Mouse (Mus musculus) forebrain, embryonic 11.5 days (tissue): ENCODE measurements around the gene Svbp. TPM values are rescaled to one million over a fixed set of nuclear protein-coding genes. Genes with fewer than 3 reads are reported as not detected.

Experiments
- ATAC-seq: fragments of 200-750 bp; cut with Nextera tagmentation; replicated peaks from 2 replicates; pipeline ENCODE4 v1.8.0; 2017; ENCODE audit warnings: moderate TSS enrichment; ENCODE audit not compliant: low FRiP score
- DNase-seq: peaks from one replicate; pipeline ENCODE4 v3.0.0-alpha.2; 2017; ENCODE audit warnings: low spot score
- H3K27ac ChIP-seq: fragments of 300-500 bp; sonication (generic); 2 replicates; pipeline ENCODE4 v1.5.1; 2014; ENCODE audit warnings: low read depth, low read length
- H3K27me3 ChIP-seq: fragments of 300-500 bp; sonication (generic); 2 replicates; pipeline ENCODE4 v1.6.1; 2014; ENCODE audit warnings: mild to moderate bottlenecking, low read length, mixed read lengths; ENCODE audit not compliant: control insufficient read depth, insufficient read depth
- H3K36me3 ChIP-seq: fragments of 300-500 bp; sonication (generic); 2 replicates; pipeline ENCODE4 v1.6.1; 2014; ENCODE audit warnings: mild to moderate bottlenecking, low read length, moderate library complexity, mixed read lengths; ENCODE audit not compliant: control insufficient read depth, insufficient read depth
- H3K4me1 ChIP-seq: fragments of 300-500 bp; sonication (generic); replicated peaks from 2 replicates; pipeline ENCODE4 v1.6.1; 2014; ENCODE audit warnings: low read length, mixed read lengths; ENCODE audit not compliant: control insufficient read depth, insufficient read depth
- H3K4me2 ChIP-seq: fragments of 300-500 bp; sonication (generic); 2 replicates; pipeline ENCODE4 v1.6.1; 2014; ENCODE audit warnings: low read depth, mild to moderate bottlenecking, low read length, moderate library complexity, mixed read lengths; ENCODE audit not compliant: severe bottlenecking
- H3K4me3 ChIP-seq: fragments of 300-500 bp; sonication (generic); 2 replicates; pipeline ENCODE4 v1.5.1; 2014; ENCODE audit warnings: low read depth, low read length
- H3K9ac ChIP-seq: fragments of 300-500 bp; sonication (generic); 2 replicates; pipeline ENCODE4 v1.6.1; 2014; ENCODE audit warnings: low read length
- H3K9me3 ChIP-seq: fragments of 300-500 bp; sonication (generic); 2 replicates; pipeline ENCODE4 v1.6.1; 2016; ENCODE audit warnings: low read length, mixed read lengths; ENCODE audit not compliant: control insufficient read depth
- WGBS: fragments of 180-500 bp; shearing (Covaris S2); extraction: QIAGEN DNeasy Blood & Tissue Kit; methylation state at CpG from one replicate; pipeline ENCODE4 v1.1.7; 2014; 5-methylcytosine and 5-hydroxymethylcytosine counted together
- polyA plus RNA-seq: library from polyadenylated mRNA; unstranded; fragments of >200 nt; fragmentation: Nextera tagmentation; extraction: Ambion mirVana; gene quantifications from 2 replicates; pipeline ENCODE4 v1.2.1, GENCODE M21; 2014

The Svbp gene
- polyA plus RNA-seq, 1 experiment from 2014 or later = 146 TPM

DNA sequence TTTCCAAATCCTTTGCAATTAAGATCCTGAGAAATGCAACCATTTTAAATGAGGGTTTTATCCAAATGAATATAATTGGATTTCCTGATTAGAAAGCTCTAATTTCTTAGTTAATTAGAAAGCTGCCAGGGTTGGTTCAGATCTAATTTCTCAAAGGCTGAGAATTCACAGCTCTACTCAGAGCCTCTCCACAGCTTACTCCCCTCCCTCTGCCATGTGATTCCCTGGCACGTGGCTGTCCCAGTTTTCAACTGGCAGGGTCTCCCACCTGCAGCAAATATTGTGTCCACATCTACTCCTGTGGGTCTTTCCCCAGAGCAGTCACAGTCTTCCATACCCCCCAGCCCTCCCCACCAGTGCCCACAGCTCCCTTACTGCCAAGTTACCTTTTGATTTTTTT, 11.6 kb upstream of the Svbp start:
- ATAC-seq = no peak
- Histone ChIP-seq H3K27ac (no peak overlapping the region), H3K4me1 (no peaks in the 10 kb centered on the region), H3K9me3 (no peaks in the 10 kb centered on the region), H3K4me3 (no peak overlapping the region), H3K27me3 (no peaks in the 10 kb centered on the region), H3K36me3 (no peaks in the 10 kb centered on the region), H3K4me2 (no peak overlapping the region), H3K9ac (no peak overlapping the region)
- DNase-seq = no peak
- WGBS = 60% methylated on average over 1 of the region's 1 CpGs

DNA sequence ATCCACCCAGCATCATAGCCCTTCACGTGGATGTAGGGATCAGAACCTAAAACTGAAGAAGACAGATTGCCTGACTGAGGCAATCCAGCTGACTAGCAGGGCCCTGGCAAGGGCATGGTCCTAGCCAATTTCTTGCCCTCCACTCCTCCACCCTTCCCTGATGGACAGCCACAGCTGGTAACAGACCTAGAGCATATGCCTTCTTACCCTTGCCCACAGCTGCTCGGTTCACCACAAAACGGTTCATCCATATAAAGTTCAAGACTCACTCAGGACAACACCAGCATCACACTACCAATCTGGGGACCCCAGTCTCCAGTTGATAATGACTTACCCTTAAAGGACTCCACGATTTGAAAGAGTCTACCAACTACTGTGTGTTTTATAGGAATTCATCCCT, 9.3 kb upstream of the Svbp start:
- no peaks in the 10 kb centered on the region for H3K27me3 ChIP-seq
- no peaks in the 10 kb centered on the region for H3K9me3 ChIP-seq
- no peak overlapping the region for H3K4me3 ChIP-seq
- H3K27ac ChIP-seq = no peak overlapping the region
- 87% methylated on average over 4 of the region's 4 CpGs for WGBS
- ATAC-seq (no peak), DNase-seq (no peak)
- H3K4me1 ChIP-seq = no peaks in the 10 kb centered on the region
- H3K9ac ChIP-seq = no peak overlapping the region
- H3K36me3 ChIP-seq = no peaks in the 10 kb centered on the region
- H3K4me2 ChIP-seq = no peak overlapping the region

DNA sequence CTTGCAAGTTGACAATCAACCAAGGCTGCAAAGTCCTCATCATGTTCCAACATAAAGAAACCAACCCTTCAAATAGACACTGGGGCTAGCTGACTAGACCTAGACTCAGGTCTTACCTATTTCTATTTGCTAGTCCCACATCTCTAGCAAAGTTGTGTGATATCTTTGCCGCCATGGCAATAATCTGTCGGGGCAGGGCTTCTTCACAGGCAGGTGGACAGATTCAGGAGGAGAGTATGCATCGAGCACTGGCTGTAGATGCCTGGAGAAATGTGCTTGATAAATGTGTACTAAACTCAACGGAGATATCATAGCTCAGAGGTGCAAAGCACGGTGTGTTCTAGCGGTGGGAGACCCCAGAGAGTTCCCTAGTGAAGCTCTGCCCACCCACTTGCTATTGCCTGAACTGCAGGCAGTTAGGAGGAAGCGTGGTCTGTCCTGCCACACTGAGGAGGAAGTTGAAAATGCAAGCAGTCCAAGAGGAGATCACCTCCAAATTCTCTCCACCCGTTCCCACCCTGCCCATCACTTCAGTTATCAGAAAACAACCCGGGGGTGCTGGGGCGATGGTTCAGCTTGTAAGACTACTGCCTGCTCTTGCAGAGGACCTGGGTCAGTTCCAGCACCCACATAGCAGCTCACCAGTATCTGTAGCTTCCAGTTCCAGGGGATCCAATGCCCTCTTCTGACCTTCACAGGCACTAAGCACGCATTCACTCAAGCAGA, 6.9 kb upstream of the Svbp start:
- H3K9me3 ChIP-seq = no peaks in the 10 kb centered on the region
- WGBS = 66% methylated on average over 11 of the region's 11 CpGs
- H3K4me1 ChIP-seq = no peaks in the 10 kb centered on the region
- H3K4me3 ChIP-seq = no peak overlapping the region
- H3K27me3 ChIP-seq = no peaks in the 10 kb centered on the region
- no peak overlapping the region for H3K4me2 ChIP-seq
- DNase-seq (no peak), ATAC-seq (no peak)
- no peak overlapping the region for H3K27ac ChIP-seq
- no peaks in the 10 kb centered on the region for H3K36me3 ChIP-seq
- no peak overlapping the region for H3K9ac ChIP-seq

DNA sequence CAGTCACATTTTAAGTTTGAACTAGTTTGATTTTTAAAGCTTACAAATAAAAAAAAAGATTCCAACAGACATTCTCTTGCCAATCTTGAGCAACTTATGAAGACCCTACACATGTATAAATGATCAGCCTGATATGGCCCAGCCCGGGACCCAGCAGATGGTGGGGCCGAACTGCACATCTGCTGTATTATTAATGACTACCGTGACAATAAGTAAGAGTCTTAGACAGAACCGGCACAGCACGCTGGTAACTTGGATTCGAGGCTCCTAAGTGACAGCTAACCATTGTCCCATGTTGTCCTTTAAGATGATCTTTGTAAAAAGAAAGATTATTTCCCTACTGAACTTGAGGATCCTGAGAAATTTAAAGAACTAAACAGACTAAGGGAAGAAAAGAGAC, 5.7 kb upstream of the Svbp start:
- Histone ChIP-seq H3K9ac (no peak overlapping the region), H3K4me1 (no peaks in the 10 kb centered on the region), H3K36me3 (no peaks in the 10 kb centered on the region), H3K4me2 (no peak overlapping the region), H3K27me3 (no peaks in the 10 kb centered on the region), H3K4me3 (no peak overlapping the region), H3K9me3 (no peaks in the 10 kb centered on the region), H3K27ac (no peak overlapping the region)
- no peak for ATAC-seq
- DNase-seq = no peak
- 80% methylated on average over 6 of the region's 6 CpGs for WGBS

DNA sequence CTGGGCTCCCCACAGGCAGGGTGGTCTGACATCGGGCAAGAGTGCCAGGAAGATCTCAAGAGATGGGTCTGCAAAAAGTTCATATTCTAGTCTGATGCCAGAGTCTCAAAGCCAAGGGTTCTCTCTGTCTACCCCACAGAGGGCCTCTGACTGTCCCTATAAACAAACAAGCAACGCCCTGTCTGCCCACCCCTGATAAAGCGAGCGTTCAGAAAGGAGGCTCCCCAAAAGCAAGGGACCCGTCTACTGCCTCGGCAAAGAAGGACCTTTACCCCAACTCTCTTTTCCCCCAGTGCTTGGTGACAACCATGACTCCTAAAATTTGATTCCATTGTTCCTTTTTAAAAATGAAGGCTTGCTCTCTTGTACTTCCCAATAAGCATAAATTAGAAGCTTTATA, 5.2 kb upstream of the Svbp start, which contains the start of gene Ermap:
Gene Ermap, minus strand, starts transcription at position 148 of the 400 bp plus-strand sequence.
- no peaks in the 10 kb centered on the region for H3K36me3 ChIP-seq
- ATAC-seq (no peak), DNase-seq (no peak)
- no peak within 1 kb of the TSS for H3K4me3 ChIP-seq
- H3K27ac ChIP-seq = no peak within 1 kb of the TSS
- 73% methylated on average over 6 of the region's 6 CpGs for WGBS
- H3K4me1 ChIP-seq = no peaks in the 10 kb centered on the region
- H3K9me3 ChIP-seq = no peaks in the 10 kb centered on the region
- no peak within 1 kb of the TSS for H3K9ac ChIP-seq
- no peak within 1 kb of the TSS for H3K4me2 ChIP-seq
- H3K27me3 ChIP-seq = no peaks in the 10 kb centered on the region

DNA sequence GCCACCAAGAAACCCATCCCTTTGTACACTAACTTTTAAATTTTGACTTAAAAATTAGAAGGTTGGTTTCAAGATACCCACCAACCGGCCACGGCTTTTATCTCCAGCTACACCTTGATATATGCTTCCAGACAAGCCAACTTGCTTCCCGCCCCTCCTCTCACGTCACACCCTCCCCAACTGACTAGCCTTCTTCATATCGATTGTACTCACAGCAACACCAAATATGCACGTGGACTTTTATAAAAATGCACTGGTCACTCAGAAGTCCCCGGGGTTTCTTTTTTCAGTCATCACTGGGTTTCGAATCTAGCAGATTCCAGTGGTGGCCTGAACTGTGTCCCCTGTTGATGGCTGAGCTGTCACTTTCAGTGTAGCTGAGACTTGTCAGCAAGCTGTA, 4.5 kb upstream of the Svbp start:
- H3K9ac ChIP-seq = no peak overlapping the region
- no peaks in the 10 kb centered on the region for H3K9me3 ChIP-seq
- ATAC-seq (no peak), DNase-seq (no peak)
- no peaks in the 10 kb centered on the region for H3K27me3 ChIP-seq
- no peaks in the 10 kb centered on the region for H3K36me3 ChIP-seq
- no peak overlapping the region for H3K4me2 ChIP-seq
- no peaks in the 10 kb centered on the region for H3K4me1 ChIP-seq
- 89% methylated on average over 8 of the region's 8 CpGs for WGBS
- H3K4me3 ChIP-seq = no peak overlapping the region
- H3K27ac ChIP-seq = no peak overlapping the region

DNA sequence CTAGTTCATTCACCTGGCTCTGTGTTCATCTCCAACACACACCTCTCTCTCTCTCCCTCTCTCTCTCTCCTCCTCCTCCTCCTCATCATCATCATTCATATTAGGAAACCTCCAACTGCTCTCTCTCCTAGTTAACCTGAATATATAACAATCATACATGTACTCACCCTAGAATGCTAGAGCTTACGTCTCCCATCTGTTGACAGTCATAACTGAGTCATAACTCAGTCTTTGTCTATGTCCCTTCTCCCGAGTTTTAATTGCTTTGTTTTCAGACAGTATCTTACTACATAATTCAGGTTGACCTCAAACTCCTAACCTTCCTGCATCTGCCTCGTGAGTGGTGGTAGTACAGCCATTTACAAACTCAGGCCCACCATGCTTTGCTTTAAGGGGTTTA, 3.8 kb upstream of the Svbp start:
- ATAC-seq = no peak

DNA sequence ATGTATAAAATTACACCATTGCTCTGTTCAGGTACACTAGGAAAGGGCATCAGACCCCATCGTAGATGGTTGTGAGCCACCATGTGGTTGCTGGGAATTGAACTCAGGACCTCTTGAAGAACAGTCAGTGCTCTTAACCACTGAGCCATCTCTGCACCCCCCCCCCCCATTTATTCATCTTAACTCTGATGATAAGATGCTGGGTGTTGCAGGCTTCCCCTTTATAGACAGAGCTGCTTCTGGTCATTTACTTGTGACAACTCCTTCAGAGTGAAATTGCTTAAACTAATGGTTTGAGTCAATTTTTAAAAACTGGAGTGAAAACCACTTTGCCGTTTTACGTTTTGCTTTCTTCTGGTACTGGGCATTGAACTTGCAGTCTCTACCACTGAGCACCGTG, 2.3 kb upstream of the Svbp start:
- Histone ChIP-seq H3K4me2 (no peak overlapping the region), H3K4me1 (no peaks in the 10 kb centered on the region), H3K27ac (no peak overlapping the region), H3K9me3 (no peaks in the 10 kb centered on the region), H3K36me3 (no peaks in the 10 kb centered on the region), H3K4me3 (no peak overlapping the region), H3K9ac (no peak overlapping the region), H3K27me3 (no peaks in the 10 kb centered on the region)
- ATAC-seq (no peak), DNase-seq (no peak)
- WGBS = 90% methylated on average over 4 of the region's 4 CpGs

More for the DNA sequence above, 3.8 kb upstream of the Svbp start:
- Histone ChIP-seq H3K27ac (no peak overlapping the region), H3K4me3 (no peak overlapping the region), H3K9me3 (no peaks in the 10 kb centered on the region), H3K4me1 (no peaks in the 10 kb centered on the region), H3K4me2 (no peak overlapping the region), H3K27me3 (no peaks in the 10 kb centered on the region), H3K9ac (no peak overlapping the region), H3K36me3 (no peaks in the 10 kb centered on the region)
- DNase-seq = no peak
- WGBS = 81% methylated on average over 3 of the region's 3 CpGs
